Mouse (Mus musculus): Measurements from ENCODE around the gene Strn3. TPM values are rescaled to one million over a fixed set of nuclear protein-coding genes. Genes with fewer than 3 reads are reported as not detected.

The Strn3 gene
- total and polyA plus RNA-seq, 2 experiments from 2014 or later = 30.8 to 44.3 TPM

GRCm38 (mm10) chr12:51569472-51569871, 122.2 kb downstream of the Strn3 start:
- H3K27ac ChIP-seq = no peak overlapping the region
- H3K9me3 ChIP-seq (ENCODE audit: low read length) = 0 out of 2 replicates have a peak, but pooled peaks cover 4% of the 10 kb centered on the region
- DNase-seq (ENCODE audit: low spot score) (no peak), ATAC-seq (no peak)
- no peaks in the 10 kb centered on the region for H3K4me1 ChIP-seq (ENCODE audit: insufficient read depth, low read length)
- H3K9ac ChIP-seq (replicated peaks; ENCODE audit: low read length) = no peak overlapping the region
- no peaks in the 10 kb centered on the region for H3K27me3 ChIP-seq (ENCODE audit: insufficient read depth, low read length)
- TF ChIP-seq CTCF (IDR thresholded peaks at IDR 0.05; ENCODE audit: low read depth) = no peak
- H3K36me3 ChIP-seq (ENCODE audit: insufficient read depth, low read length) = no peaks in the 10 kb centered on the region
- 87% methylated on average over 8 of the region's 8 CpGs for WGBS
- no peak overlapping the region for H3K4me2 ChIP-seq (ENCODE audit: low read depth, low read length)
- H3K4me3 ChIP-seq (ENCODE audit: low read length) = no peak overlapping the region

- no peak for TF ChIP-seq CTCF (IDR thresholded peaks at IDR 0.05; ENCODE audit: low read depth)
- 80% methylated on average over 7 of the region's 7 CpGs for WGBS
- ATAC-seq (no peak), DNase-seq (ENCODE audit: low spot score) (no peak)
- Histone ChIP-seq H3K4me1 (ENCODE audit: insufficient read depth, low read length) (no peaks in the 10 kb centered on the region), H3K27me3 (ENCODE audit: insufficient read depth, low read length) (no peaks in the 10 kb centered on the region), H3K9me3 (ENCODE audit: low read length) (0 out of 2 replicates have a peak, but pooled peaks cover 4% of the 10 kb centered on the region), H3K4me3 (ENCODE audit: low read length) (no peak overlapping the region), H3K9ac (replicated peaks; ENCODE audit: low read length) (no peak overlapping the region), H3K36me3 (ENCODE audit: insufficient read depth, low read length) (no peaks in the 10 kb centered on the region), H3K4me2 (ENCODE audit: low read depth, low read length) (no peak overlapping the region), H3K27ac (no peak overlapping the region)
Observed at GRCm38 (mm10) chr12:51567225-51567624, 124.5 kb downstream of the Strn3 start.

- 58% methylated on average over 9 of the region's 9 CpGs for WGBS
- ATAC-seq = no peak
- no peaks in the 10 kb centered on the region for H3K27me3 ChIP-seq (ENCODE audit: insufficient read depth, low read length)
- DNase-seq (ENCODE audit: low spot score) = no peak
- H3K4me3 ChIP-seq (ENCODE audit: low read length) = no peak overlapping the region
- no peaks in the 10 kb centered on the region for H3K4me1 ChIP-seq (ENCODE audit: insufficient read depth, low read length)
- H3K9ac ChIP-seq (replicated peaks; ENCODE audit: low read length) = no peak overlapping the region
- H3K9me3 ChIP-seq (ENCODE audit: low read length) = 0 out of 2 replicates have a peak, but pooled peaks cover 4% of the 10 kb centered on the region
- no peak overlapping the region for H3K4me2 ChIP-seq (ENCODE audit: low read depth, low read length)
- H3K36me3 ChIP-seq (ENCODE audit: insufficient read depth, low read length) = no peaks in the 10 kb centered on the region
- H3K27ac ChIP-seq = no peak overlapping the region
- TF ChIP-seq CTCF (IDR thresholded peaks at IDR 0.05; ENCODE audit: low read depth) = no peak
Observed at GRCm38 (mm10) chr12:51561416-51561815, 130.3 kb downstream of the Strn3 start.

Other genes starting within 250 kb of the Strn3 start
- gene Coch, start 98.6 kb downstream of the Strn3 start, total RNA-seq (2014; rRNA removed) = 28.5 and 50.7 TPM in 2 replicates
- gene Coch, start 98.6 kb downstream of the Strn3 start, polyA plus RNA-seq (2015; fragmentation: Nextera tagmentation; extraction: Ambion mirVana) = 23.8 and 25.2 TPM in 2 replicates
- gene Ap4s1, start 864 bp downstream of the Strn3 start, total RNA-seq (2014; rRNA removed) = 18.3 and 33.9 TPM in 2 replicates
- gene Ap4s1, start 864 bp downstream of the Strn3 start, polyA plus RNA-seq (2015; fragmentation: Nextera tagmentation; extraction: Ambion mirVana) = 68.1 and 70.2 TPM in 2 replicates
- 67.1 and 68.5 TPM in 2 replicates for gene Hectd1, start 137.6 kb upstream of the Strn3 start, total RNA-seq (2014; rRNA removed)
- gene Hectd1, start 137.6 kb upstream of the Strn3 start, polyA plus RNA-seq (2015; fragmentation: Nextera tagmentation; extraction: Ambion mirVana) = 28.0 and 28.4 TPM in 2 replicates